Mouse (Mus musculus): ENCODE measurements around the gene Slc25a39.
"Not testable (repeated sequence)": the region's sequence is repeated elsewhere in the genome, so short reads cannot be mapped to it uniquely, and the experiment has no call there.

The Slc25a39 gene

DNA sequence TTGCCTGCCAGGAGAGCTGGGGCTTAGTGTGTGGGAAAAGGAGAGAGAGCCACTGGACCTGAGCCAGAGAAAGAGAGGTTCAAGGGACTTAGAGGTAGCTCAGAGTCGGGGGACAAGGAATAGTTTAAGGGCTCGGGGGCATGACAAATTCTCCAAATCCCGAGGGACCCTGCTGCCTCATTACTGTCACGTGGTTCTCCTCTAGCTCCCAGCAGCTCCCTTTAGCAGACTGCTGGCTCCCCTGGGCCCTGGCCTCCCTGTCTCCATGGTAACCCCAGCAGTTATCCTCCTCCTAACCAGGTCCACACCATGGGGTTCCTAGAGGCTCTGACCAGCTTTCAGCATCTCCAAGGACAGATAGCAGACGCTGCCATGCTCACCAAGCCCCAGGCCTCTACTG is 12.5 kb downstream of the Slc25a39 start:
- no peak for DNase-seq (ENCODE audit: low read depth, low spot score)

DNA sequence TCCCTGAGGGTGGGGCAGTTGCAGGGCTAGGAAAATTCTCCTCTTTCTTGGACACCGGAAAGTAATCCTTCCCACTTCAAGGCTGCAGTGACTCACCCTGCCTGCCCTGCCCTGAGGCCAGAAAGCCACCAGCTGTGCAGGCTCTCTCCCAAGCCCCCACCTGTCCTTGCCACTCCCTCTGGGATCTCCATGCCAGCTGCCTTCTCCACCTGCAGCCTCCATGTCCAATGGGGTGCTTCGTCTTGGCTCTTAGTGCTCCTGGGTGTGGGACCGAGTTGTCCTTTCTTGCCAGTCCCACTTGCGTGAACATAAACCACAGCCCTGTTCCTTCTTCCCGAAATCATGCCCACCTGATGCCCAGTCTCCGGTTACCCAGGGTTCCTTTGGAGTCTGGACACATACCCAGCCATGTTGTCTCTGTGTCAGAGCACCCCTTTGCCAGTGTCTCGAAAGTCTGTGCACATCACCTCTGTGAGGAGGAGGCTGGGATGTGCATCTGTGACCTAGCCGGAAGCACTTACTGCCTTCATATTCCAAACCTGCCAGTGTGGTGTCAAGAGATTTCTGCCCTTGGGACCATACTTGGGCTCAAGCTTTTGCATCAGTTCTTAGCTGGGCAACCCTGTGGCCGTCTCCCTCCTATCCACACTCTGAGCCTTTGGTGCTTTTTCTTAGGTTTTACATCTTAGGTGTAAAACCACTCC is 13.2 kb downstream of the Slc25a39 start:
- DNase-seq (ENCODE audit: low read depth, low spot score): no peak

DNA sequence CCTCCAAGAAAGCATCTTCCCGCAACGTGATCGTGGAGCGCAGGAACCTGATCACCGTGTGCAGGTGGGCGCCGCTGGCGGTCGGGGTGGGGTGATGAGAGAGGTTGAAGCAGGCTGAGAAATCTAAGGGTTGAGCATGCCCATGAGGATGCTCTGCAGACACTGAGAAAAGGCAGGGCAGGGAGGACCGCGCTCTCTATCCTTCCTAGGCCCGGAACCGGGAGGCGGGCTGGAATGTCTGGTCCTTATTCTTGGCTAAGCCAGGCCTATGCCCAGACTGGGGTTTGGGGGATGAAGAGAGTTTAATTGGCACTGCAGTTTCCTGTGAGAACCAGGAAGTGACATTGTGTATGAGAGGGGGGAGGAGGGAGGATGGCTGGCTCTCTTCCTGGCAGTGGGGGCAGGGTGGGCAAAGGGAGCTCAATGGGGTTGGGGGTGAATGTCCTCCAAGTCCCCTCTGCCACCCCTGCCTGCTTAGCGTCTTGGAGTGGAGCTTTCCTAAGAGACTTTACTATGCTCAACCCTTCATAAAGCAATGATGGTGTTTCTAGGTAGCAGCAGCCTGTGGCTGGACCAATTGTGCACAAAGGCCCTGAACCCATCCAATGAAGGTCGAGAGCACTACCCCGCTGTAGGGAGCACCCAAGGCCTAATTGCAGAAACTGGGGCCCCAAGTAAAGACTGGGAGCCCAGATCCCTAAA is 13.9 kb downstream of the Slc25a39 start:
- no peak for DNase-seq (ENCODE audit: low read depth, low spot score)

DNA sequence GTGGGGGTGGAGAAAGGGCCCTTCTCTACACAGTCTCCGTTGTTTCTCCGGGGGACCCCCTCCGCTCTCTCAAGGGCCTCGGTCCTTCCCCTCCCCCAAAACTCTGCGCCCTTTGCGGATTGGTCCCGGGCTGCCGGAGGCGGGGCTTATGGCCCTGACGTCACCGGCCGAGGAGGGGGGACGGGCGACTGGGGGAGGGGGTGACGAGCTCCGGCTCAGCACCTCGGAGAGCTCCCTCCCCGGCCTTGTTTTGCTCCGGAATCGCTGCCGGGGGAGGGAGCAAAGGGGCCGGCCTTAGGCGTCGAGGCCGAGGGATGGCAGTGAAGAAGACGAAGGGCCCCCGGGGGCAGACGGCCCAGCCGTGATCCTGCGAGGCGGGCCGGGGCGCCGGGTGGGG is 14.5 kb downstream of the Slc25a39 start, which contains the start of gene Rundc3a:
Gene Rundc3a (plus strand): TSS at position 166 of the 397 bp plus-strand sequence.
- peak; percentile 81 for DNase-seq (ENCODE audit: low read depth, low spot score)

DNA sequence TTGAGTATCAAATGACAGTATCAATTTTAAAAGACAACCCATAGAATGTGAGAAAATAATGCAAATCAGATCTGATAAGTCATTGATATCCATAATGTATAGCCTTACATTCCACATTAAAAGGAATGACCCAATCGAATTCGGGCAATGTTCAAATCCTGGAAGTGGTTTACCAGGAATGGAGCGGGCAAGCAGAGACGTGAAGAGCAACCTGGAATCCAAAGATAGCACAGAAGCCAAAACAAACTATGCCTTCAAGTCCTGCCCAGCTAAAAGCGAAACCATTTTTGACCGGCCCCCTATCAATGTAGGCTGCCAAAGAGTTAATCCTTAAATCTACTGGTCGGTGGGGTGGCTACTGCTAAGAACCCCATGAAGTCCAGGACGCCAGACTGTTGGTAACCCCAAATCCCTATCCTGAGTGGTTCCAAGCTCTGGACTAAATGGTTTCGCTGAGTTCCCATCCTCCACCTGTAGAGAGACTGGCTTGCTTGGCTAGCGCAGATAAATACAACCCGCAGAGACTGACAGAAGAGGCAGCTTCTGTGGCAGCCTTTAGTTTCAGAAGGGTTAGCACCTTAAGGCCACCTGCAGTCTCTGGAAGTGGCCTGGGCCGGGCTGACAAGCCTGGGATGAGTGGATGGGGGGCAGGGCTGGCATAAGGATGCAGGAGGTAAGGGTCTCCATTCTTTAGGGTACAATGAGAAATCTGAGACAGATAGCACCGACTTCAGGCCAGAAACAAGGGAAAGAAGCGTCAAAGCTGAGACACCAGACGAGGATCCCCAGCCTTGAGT is 15.1 kb downstream of the Slc25a39 start:
- no peak for DNase-seq (ENCODE audit: low read depth, low spot score)

DNA sequence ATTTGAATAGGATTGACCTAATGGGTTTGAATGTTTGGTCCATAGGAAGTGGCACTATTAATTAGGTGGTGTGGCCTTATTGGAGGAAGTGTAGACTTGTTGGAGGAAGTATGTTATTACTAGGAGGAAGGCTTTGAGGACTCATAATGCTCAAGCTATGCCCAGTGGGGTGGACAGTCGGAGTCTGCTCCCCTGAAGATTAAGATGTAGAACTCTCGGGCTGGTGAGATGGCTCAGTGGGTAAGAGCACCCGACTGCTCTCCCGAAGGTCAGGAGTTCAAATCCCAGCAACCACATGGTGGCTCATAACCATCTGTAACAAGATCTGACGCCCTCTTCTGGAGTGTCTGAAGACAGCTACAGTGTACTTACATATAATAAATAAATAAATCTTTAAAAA is 18.3 kb downstream of the Slc25a39 start:
- not testable (repeated sequence) for DNase-seq (ENCODE audit: low read depth, low spot score)

DNA sequence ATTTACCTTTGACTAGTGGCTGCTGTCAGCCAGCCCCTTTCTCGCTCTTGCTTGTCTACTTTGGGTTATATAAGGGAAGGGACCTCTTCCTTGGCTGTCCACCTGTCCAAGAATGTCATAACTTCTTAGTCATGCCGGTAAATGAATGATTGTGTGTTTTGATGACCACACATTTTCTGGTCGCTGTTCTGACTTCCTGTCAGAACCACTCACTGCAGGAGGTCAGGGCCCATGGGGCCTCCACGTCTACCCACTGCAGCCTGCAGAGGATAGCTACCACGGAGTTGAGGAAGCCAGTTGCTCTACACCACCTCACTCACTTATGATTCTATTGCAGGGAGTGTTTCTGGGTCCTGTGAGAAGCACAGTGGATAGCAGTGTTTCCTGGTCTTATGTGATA is 21.6 kb downstream of the Slc25a39 start:
- no peak for DNase-seq (ENCODE audit: low read depth, low spot score)

DNA sequence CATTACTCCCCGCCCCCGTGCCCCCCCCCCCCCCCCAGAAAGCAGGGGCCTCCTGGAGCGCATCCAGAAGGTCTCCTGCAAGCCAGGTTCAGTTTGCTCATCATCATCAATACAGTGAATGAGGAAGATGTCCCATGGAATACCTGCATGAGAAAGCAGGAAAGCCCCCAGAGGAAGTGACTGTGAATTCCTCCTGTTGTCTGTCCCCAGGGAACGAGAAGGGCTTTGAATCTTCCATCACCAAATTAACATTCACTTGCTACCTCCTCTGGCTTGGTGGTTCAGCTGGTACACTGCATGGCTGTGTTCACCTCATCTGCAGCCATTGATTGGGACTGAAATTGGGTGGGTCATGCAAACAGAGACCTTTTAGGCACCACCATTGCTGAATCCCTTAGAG is 22.7 kb downstream of the Slc25a39 start:
- no peak for DNase-seq (ENCODE audit: low read depth, low spot score)

DNA sequence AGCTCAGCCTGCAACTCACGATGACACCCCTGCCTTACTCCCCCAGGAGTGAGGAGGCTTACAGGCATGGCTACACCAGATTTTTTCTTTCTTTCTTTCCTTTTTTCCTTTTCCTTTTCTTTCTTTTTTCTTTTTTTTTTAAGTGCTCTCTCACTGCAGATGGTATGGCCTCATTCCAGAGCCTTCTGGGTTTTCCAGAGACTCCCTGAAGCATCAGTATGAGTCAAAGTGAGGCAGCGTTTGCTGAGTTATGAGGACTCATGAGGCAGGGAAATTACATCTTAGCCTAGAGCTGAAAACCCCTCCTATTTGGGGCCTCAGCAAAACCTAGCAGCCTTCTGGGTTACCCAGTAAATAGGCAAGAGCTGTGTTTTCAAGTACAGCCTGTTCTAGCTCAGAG is 23.3 kb downstream of the Slc25a39 start:
- no peak for DNase-seq (ENCODE audit: low read depth, low spot score)

DNA sequence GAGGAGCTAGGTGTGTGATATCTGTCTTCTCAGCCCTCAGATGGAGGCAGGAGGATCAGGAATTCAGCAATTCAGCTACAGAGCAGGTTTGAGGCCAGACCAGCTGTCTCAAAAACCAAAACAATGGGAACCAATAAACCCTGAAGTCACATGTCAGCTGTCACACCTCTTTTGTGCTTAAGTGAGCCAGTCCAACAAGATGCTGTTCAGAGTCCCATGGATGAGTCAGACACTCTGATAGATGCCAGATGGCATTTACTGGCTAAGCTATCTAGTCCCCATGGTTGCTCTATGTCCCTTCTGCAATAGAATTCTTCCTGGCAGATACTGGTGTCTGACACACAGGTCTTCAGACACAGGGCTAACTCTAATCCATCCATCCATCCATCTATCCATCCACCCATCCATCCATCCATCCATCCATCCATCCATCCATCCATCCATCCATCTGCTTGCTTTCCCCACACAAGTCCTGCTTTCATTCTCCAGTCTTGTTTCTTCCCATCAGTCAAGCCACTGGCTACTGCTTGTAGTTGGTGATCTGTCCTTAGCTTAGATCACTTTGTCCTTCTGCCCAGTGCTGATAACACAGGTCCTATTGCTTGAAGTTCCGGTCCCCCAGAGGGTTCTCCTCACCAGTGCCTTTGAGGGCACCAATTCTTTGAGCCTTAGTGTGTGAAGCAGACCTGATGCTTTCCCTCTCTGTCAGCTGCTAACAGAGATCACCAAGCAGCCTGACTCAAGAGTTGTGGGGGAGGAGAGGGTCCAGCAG is 24.2 kb downstream of the Slc25a39 start:
- no peak for DNase-seq (ENCODE audit: low read depth, low spot score)

DNA sequence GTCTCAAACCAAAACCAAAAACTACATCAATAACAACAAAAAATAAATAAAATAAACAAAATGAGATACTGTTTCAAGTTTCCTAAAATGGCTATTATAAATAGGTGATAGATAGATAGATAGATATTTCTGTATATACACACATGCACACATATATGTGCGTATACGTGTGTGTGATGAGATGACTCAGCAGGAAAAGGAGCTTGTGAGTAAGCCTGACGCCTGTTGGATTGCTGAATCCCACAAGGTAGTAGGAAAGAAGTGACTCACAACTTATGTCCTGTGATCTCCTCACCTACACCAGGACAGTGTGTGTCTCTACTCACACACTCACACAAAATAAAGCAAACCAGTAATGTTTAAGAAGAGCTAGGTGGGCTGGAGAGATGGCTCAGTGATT is 25.0 kb downstream of the Slc25a39 start:
- DNase-seq (ENCODE audit: low read depth, low spot score): no peak

DNA sequence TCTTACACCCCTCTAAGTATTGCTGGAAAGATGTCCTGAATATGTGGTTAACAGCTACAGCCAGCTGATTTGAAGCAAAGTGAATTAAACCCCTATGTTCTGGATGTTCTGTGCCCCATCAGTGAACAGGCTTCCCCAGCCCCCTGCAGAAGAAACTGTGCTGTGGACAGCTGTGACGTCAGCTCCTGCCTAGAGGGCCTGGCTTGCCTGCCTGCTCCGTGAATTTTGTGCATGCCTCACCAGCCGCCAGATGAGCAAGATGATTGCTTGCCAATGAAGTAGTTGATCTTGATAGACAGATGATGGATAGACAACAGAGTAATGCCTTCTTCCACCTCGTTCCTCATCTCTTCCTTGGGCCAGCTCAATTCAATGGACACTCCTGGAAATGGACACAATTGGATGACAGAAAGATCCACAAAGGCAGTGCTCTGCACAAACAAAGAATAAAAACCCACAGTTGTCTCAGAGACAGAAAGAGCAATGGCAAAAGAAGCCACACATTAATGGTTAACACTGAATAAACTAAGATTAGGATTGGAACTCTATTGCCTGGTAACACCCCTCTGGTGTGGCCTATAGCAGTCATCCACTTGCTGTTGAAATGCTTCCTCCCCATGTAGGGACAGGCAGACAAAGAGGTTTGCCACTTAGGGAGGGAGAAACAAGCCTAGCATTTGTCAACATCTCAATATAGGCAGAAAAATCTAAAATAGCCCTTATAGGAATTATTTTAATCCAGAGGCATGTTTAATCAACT is 26.2 kb downstream of the Slc25a39 start:
- no peak for DNase-seq (ENCODE audit: low read depth, low spot score)

DNA sequence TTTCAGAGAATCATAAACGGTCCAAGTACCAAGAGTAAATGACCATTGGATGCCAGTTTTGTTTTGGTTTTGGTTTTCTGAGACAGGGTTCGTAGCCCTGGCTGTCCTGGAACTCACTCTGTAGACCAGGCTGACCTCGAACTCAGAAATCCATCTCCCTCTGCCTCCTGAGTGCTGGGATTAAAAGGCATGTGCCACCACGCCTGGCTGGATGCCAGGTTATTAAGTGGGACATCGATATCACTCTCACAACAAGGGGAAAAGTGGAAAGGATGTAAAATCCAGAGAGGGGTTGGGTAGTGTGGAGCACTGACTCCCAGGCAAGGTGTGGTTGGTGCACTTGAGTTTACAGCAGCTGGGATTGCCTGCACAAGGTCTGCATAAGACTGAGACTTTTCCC is 27.7 kb downstream of the Slc25a39 start:
- DNase-seq (ENCODE audit: low read depth, low spot score): no peak

DNA sequence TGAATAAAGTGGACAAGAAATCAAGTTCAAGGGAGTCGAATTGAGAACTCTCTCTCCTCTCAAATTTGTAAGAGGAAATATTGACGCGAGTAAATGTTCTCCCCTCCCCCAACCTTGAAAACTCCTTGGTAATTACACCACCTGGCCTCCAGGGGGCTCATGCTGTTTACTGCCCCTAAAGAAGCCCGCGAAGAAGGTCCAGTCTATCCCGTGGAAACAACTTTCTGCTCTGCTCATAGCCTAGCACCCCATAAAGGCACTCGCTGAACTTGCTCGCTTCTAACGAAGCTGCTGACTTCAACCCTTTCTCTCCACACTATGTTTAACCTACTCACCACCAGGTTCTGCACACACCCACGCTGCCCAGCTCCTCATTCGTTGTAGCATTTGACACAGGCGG is 30.6 kb downstream of the Slc25a39 start:
- DNase-seq (ENCODE audit: low read depth, low spot score): peak; percentile 34

DNA sequence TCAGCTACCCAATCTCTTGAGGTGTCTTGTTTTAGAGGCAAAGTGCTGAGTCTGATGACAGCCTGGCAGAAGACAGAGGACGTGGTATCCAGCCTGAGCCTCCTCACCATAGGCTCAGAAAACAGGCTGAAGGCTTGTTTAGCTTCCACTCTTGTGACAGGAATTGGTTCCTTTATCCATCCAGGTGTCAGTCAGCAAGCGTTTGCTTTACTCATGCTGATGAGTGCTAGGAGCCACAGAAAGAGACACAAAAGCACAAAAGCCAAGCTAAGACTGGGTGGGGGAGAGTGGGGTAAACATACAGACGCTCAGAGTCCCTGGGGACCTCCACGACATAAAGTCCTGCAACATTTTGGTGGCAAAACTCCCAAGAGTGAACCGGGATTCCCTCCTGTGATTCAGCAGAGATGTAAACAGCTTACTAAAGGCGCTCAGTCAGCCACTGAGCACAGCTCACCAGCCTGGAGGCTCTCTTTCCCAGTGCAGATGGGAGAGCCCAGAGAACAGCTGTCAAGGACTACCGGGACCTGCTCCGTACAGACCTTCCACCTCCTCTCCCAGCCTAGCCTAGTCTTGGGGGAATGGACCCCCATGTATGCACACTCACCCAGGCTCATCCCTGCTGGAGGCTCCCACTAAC is 31.4 kb downstream of the Slc25a39 start:
- DNase-seq (ENCODE audit: low read depth, low spot score): no peak

DNA sequence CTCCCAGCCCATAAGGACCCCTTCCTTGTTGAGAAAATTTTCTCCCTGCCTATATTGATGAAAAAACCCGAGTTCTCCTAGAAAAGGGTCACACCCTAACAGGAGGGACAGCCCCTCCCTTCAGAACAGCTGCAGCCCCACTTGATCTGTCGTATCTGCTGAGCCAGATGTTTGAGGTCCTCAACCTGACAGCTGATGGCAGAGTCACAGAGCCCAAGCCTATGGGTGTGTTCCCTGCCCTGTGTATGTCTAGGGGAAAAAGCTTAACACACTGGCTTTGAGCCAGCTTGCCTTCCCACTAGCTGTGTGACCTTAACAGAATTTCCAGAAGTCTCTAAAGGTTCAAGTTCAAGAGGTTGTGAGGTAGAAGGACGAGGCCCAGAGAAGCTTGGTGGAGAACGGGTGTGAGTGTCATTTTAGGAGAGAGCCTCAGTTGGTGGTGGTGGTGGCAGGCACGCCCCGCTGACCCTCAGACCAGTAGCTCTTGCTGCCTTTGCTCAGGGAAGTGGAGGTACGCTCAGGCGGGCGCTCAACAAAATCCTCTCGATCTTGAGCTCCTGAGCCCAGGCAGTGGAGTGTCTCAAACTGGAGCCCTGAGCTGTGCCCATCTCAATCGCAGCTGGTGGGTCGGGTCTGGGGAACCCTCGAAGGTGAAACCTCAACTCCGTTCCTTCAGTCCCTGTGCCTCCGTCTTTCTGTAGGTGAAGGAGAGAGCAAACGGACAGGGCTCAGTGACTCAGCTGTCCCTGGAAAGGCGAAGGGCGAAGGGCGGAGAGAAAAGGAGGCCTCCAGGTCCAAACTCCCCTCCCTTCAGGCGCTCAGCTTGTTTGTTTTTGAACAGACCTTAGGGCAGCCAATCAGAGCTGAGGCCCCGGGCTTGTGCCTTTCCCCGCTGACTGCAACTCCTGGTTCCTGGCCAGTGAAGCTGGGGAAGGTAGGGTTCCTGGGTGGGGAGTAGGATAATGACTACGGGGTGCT is 32.3 kb downstream of the Slc25a39 start:
- no peak for DNase-seq (ENCODE audit: low read depth, low spot score)

DNA sequence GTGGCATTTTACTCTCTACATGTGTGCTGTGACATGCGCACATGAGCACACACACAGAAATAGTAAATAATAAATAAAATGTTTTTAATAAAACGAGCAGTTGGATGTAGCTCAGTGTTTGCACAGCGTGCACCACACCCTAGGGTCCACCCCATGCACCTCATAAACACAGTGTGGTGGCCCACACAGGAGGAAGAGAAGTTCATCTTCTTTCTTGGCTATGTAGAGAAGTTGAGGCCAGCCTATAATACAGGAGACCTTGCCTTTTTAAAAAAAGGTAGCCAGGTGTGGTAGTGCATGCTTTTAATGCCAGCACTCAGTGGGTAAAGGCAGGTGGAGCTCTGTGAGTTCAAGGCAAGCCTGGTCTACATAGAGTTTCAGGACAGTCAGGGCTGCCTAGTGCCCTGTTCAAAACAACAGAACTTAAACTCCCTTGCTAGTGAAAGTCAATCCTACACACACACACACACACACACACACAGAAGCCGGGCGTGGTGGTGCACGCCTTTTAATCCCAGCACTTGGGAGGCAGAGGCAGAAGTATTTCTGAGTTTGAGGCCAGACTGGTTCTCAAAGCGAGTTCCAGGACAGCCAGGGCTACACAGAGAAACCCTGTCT is 33.5 kb downstream of the Slc25a39 start:
- no peak for DNase-seq (ENCODE audit: low read depth, low spot score)

DNA sequence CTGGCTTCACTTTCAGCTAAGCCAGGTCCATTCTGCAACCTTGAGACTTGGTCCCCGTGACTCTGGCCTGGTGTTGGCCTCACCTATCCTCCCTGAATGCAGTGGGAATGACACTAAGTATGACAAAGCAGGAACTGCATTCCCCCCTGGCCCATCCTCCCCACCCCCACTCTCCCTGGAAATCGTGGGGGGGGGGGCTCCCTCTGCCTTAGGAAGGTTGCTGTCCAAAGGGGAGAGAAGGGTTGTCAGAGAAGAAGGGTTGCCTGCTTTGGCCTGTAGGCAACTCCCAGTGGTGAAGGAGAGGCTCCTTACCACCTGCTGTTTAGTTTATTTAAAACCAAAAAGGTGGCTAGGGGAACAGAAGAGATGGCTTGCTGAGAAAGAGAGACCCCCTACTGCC is 34.1 kb downstream of the Slc25a39 start:
- DNase-seq (ENCODE audit: low read depth, low spot score): no peak

DNA sequence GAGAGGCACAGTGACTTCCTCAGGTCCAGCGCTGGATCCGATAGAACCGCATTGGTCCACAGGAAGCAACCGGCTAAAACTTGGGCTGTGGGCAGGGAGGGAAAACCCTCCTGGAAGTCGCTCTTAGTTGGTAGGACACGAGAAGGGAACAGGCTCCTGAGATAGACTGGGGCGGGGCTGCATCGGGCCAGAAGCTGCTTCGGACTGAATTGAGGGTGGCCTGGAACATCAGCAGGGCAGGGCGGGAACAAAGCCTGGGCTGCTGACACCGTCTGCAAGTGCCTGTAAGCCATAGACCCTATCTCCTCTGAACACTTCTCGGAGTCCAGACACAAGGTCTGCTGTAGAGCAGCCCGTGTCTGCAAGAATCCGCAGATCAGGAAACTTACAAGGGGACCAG is 34.8 kb downstream of the Slc25a39 start:
- DNase-seq (ENCODE audit: low read depth, low spot score): no peak
